Mouse (Mus musculus) brain, adult 2 months (tissue): Measurements from ENCODE around the gene Wfdc10.

ENCODE experiments used
- DNase-seq: peaks from one replicate; pipeline ENCODE4 v3.0.0; 2011; ENCODE audit warnings: low read depth, low spot score

Gene Wfdc10

DNA sequence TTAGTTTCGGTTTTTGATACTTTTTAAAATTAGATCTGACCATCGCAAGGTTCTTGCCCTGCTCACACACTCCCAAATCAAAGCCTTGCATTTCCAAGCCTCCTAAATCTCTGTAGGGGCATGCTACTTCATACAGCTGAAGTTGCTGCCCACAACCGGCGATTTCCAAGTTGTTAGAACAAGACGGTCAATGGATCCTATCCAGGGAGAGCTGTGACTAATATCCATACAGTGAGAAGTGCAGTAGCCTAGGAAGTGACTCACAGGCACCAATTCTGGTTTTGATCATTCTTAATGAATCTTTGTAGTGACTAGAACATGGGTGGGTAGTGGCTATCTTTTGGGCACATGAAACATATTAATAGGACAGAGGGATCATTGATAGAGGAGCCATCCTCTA is 45.9 kb downstream of the Wfdc10 start:
- peak; percentile 29 for DNase-seq

GRCm38 (mm10) chr2:164704235-164704634 is 48.4 kb downstream of the Wfdc10 start:
- no peak for DNase-seq

GRCm38 (mm10) chr2:164705328-164705727 is 49.5 kb downstream of the Wfdc10 start:
- DNase-seq: no peak

GRCm38 (mm10) chr2:164705991-164706390 is 50.1 kb downstream of the Wfdc10 start:
- DNase-seq: no peak
